Mouse (Mus musculus) limb, embryonic 14.5 days (tissue): ENCODE data around the gene Mapk8ip1. TPM values are rescaled to one million over a fixed set of nuclear protein-coding genes. Genes with fewer than 3 reads are reported as not detected.

ENCODE experiments used
- ATAC-seq: fragments of 200-750 bp; cut with Nextera tagmentation; 2 replicates; pipeline ENCODE4 v1.8.0; 2017; ENCODE audit warnings: low read depth, moderate number of reproducible peaks, moderate TSS enrichment; ENCODE audit not compliant: low FRiP score
- DNase-seq: peaks from one replicate; pipeline ENCODE4 v3.0.0-alpha.2; 2015; ENCODE audit warnings: low spot score
- H3K27ac ChIP-seq: fragments of 300-500 bp; sonication (generic); replicated peaks from 2 replicates; pipeline ENCODE4 v1.5.1; 2014; ENCODE audit warnings: low read depth, mild to moderate bottlenecking, low read length, moderate library complexity, mixed read lengths
- H3K27me3 ChIP-seq: fragments of 300-500 bp; sonication (generic); 2 replicates; pipeline ENCODE4 v1.6.1; 2014; ENCODE audit warnings: low read length, mixed read lengths; ENCODE audit not compliant: control insufficient read depth, insufficient read depth
- H3K36me3 ChIP-seq: fragments of 300-500 bp; sonication (generic); 2 replicates; pipeline ENCODE4 v1.6.1; 2014; ENCODE audit warnings: mild to moderate bottlenecking, low read length, moderate library complexity, mixed read lengths; ENCODE audit not compliant: control insufficient read depth, insufficient read depth
- H3K4me1 ChIP-seq: fragments of 300-500 bp; sonication (generic); 2 replicates; pipeline ENCODE4 v1.6.1; 2014; ENCODE audit warnings: antibody characterized with exemption, low read length, mixed read lengths; ENCODE audit not compliant: control insufficient read depth, insufficient read depth
- H3K4me2 ChIP-seq: fragments of 300-500 bp; sonication (generic); replicated peaks from 2 replicates; pipeline ENCODE4 v1.6.1; 2014; ENCODE audit warnings: low read depth, mild to moderate bottlenecking, low read length, moderate library complexity; ENCODE audit not compliant: severe bottlenecking
- H3K4me3 ChIP-seq: fragments of 300-500 bp; sonication (generic); replicated peaks from 2 replicates; pipeline ENCODE4 v1.5.1; 2014; ENCODE audit warnings: low read length
- H3K9ac ChIP-seq: fragments of 300-500 bp; sonication (generic); 2 replicates; pipeline ENCODE4 v1.6.1; 2014; ENCODE audit warnings: mild to moderate bottlenecking, low read depth, low read length, moderate library complexity; ENCODE audit not compliant: severe bottlenecking
- H3K9me3 ChIP-seq: fragments of 300-500 bp; sonication (generic); 2 replicates; pipeline ENCODE4 v1.6.1; 2016; ENCODE audit warnings: low read length; ENCODE audit not compliant: control insufficient read depth
- POLR2A ChIP-seq: fragments of 200-500 bp; IDR thresholded peaks from 2 replicates; pipeline ENCODE4 v1.8.0; 2012; ENCODE audit warnings: inconsistent platforms, mild to moderate bottlenecking, moderate library complexity, borderline replicate concordance; ENCODE audit not compliant: insufficient read depth, insufficient read length; ENCODE audit errors: extremely low read depth
- WGBS: fragments of 180-500 bp; shearing (Covaris S2); extraction: QIAGEN DNeasy Blood & Tissue Kit; methylation state at CpG from one replicate; pipeline ENCODE4 v1.1.7; 2014; 5-methylcytosine and 5-hydroxymethylcytosine counted together
- polyA plus RNA-seq, 2 experiments: library from polyadenylated mRNA; depleted of rRNA in 1 of 2; stranded (reverse) in 1 of 2; unstranded in 1 of 2; fragments of >200 nt; fragmentation: Nextera tagmentation in 1 of 2; extraction: Ambion mirVana in 1 of 2; gene quantifications; 2 replicates each; pipeline versions ENCODE4 v1.2.1 to v1.2.3; 2012 to 2014

The Mapk8ip1 gene
- polyA plus RNA-seq, 2 experiments: 12.9 to 42.5 TPM

DNA sequence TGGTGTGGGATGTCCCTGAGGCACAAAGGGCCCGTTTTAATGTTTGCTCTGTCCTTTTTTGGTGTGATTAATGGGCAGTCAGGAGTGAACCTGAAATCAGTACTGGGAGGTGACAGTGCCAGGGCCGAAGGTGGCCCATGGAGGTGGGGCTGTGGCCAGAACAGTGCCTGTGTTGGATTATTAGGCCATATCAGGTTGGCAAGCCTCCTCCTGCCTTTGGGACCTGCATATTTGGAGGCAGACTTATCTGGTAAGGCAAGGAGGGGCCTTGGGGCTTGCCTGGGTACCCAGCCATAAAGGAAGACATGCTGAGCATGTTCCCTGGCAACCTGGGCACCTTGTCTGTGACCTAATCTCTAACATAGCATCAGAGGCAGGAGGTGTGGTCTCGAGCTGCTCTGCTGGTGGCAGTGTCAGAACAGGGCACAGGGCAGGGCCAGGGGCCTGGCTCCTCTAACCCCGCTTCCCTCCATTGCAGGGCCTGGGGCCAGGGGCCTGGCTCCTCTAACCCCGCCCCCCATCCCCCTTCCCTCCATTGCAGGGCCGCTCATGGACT is 20.5 kb downstream of the Mapk8ip1 start:
- Histone ChIP-seq H3K4me1 (peaks cover 7% of the 10 kb centered on the region), H3K9ac (no peak overlapping the region), H3K4me3 (no peak overlapping the region), H3K27ac (no peak overlapping the region), H3K27me3 (no peaks in the 10 kb centered on the region), H3K9me3 (no peaks in the 10 kb centered on the region), H3K4me2 (no peak overlapping the region), H3K36me3 (peaks cover 65% of the 10 kb centered on the region)
- 70% methylated on average over 5 of the region's 6 CpGs for whole genome bisulfite sequencing
- ATAC-seq (no peak), DNase-seq (no peak)
- TF ChIP-seq POLR2A: no peak

GRCm38 (mm10) chr2:92379783-92380494 is 21.1 kb downstream of the Mapk8ip1 start:
- peaks cover 59% of the 10 kb centered on the region for H3K36me3 ChIP-seq
- peaks cover 7% of the 10 kb centered on the region for H3K4me1 ChIP-seq
- H3K27me3 ChIP-seq: no peaks in the 10 kb centered on the region
- H3K27ac ChIP-seq: no peak overlapping the region
- H3K4me3 ChIP-seq: no peak overlapping the region
- no peak overlapping the region for H3K4me2 ChIP-seq
- no peak for ATAC-seq
- DNase-seq: no peak
- no peaks in the 10 kb centered on the region for H3K9me3 ChIP-seq
- TF ChIP-seq POLR2A: no peak
- H3K9ac ChIP-seq: no peak overlapping the region
- 79% methylated on average over 17 of the region's 17 CpGs for WGBS

GRCm38 (mm10) chr2:92377320-92377719 is 23.7 kb downstream of the Mapk8ip1 start:
- H3K27ac ChIP-seq: no peak overlapping the region
- no peak for TF ChIP-seq POLR2A
- H3K4me3 ChIP-seq: no peak overlapping the region
- no peak overlapping the region for H3K9ac ChIP-seq
- 84% methylated on average over 7 of the region's 7 CpGs for WGBS
- no peak for ATAC-seq
- no peak for DNase-seq
- H3K36me3 ChIP-seq: peaks cover 34% of the 10 kb centered on the region
- H3K27me3 ChIP-seq: no peaks in the 10 kb centered on the region
- no peaks in the 10 kb centered on the region for H3K9me3 ChIP-seq
- peaks cover 10% of the 10 kb centered on the region for H3K4me1 ChIP-seq
- no peak overlapping the region for H3K4me2 ChIP-seq

GRCm38 (mm10) chr2:92376300-92376699 is 24.8 kb downstream of the Mapk8ip1 start:
- Histone ChIP-seq H3K27me3 (no peaks in the 10 kb centered on the region; the same call in 1 of the 2 replicates), H3K36me3 (peaks cover 24% of the 10 kb centered on the region), H3K4me3 (peak overlapping the region; percentile 63; the same call in 1 of the 2 replicates), H3K9ac (peak overlapping the region; percentile 58; the same call in 1 of the 2 replicates), H3K27ac (no peak overlapping the region), H3K4me1 (peaks cover 20% of the 10 kb centered on the region), H3K4me2 (peak overlapping the region; percentile 99), H3K9me3 (no peaks in the 10 kb centered on the region)
- ATAC-seq (no peak), DNase-seq (no peak)
- 80% methylated on average over 6 of the region's 6 CpGs for WGBS
- TF ChIP-seq POLR2A: no peak

DNA sequence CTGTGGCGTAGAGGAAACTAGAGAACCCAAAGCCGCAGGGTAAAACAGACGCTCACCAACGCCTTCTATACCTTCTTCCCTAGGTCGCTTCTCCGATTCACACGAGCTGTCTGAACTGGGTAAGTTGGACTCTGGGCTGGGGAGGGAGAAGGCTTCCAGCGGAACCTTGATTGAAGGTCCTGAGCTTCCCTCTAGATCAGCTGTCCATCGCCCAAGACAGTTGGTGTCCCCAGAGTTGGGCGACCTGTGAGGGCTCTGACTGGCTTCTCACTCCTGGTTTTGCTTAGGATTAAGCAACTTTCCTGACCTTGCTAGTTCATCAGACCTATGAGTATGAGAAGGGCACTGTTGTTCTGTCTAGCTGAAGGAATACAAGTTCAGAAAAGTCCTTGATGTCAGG is 25.3 kb downstream of the Mapk8ip1 start:
- DNase-seq: no peak
- TF ChIP-seq POLR2A: no peak
- Histone ChIP-seq H3K36me3 (peaks cover 19% of the 10 kb centered on the region), H3K4me2 (peak overlapping the region; percentile 99), H3K9ac (peak overlapping the region; percentile 58), H3K27me3 (no peaks in the 10 kb centered on the region; the same call in 1 of the 2 replicates), H3K9me3 (no peaks in the 10 kb centered on the region), H3K4me3 (peak overlapping the region; percentile 63), H3K4me1 (peaks cover 24% of the 10 kb centered on the region), H3K27ac (peak overlapping the region; percentile 83; the same call in 1 of the 2 replicates)
- WGBS: 14% methylated on average over 10 of the region's 10 CpGs
- ATAC-seq: no peak
